11 mouse cellular contexts compared by ENCODE assay signal in genomic region chr11:18296194-18297125, GRCm38 (mm10).
DNase-seq lines count a peak whose midpoint lies in the region; ATAC-seq and TF ChIP-seq lines count a peak whose summit lies in the region.
"Had no signal": no experiment of that assay in that cellular context is flagged by ENCODE, and none has a peak within 500 bp of the region (broad histone marks: within the 10 kb centered on the region; RNA-seq: fewer than 3 reads in every experiment).

No protein-coding gene starts in this region.

- DNase-seq in hindbrain, embryonic 14.5 days (ENCODE audit: low spot score): peak; percentile 52
- DNase-seq in hindbrain, embryonic 10.5 days (ENCODE audit: low spot score): no peak
- peak; percentile 17 for DNase-seq in MN1 (ENCODE audit: low spot score)
- peak; percentile 87 for DNase-seq in brain, embryonic 14.5 days (ENCODE audit: low read depth)
- DNase-seq in lung, postnatal 0 days (ENCODE audit: low spot score): peak; percentile 79
- no peak for DNase-seq in gastrocnemius, adult 2 months
- no peak for DNase-seq in layer of hippocampus, postnatal 10 days (ENCODE audit: low spot score in 2 of 2)
- DNase-seq: cerebellum, adult 18-20 months; gastrocnemius, postnatal 10 days had no signal

- no peaks in the 10 kb centered on the region for H3K9me3 ChIP-seq in hindbrain, embryonic 14.5 days (ENCODE audit: control insufficient read depth, low read length)
- no peaks in the 10 kb centered on the region for H3K9me3 ChIP-seq in hindbrain, embryonic 10.5 days
- no peaks in the 10 kb centered on the region for H3K9me3 ChIP-seq in lung, postnatal 0 days (ENCODE audit: low read length)
- H3K9me3 ChIP-seq: G1E had no signal

- WGBS in hindbrain, embryonic 14.5 days: 62% methylated on average over 2 of the region's 2 CpGs
- 69% methylated on average over 2 of the region's 2 CpGs for WGBS in hindbrain, embryonic 10.5 days
- 15% methylated on average over 2 of the region's 2 CpGs for WGBS in lung, postnatal 0 days

- H3K4me2 ChIP-seq in hindbrain, embryonic 14.5 days (replicated peaks): no peak overlapping the region
- no peak overlapping the region for H3K4me2 ChIP-seq in lung, postnatal 0 days (replicated peaks; ENCODE audit: low read depth, low read length)

- H3K4me1 ChIP-seq in hindbrain, embryonic 14.5 days (replicated peaks; ENCODE audit: control insufficient read depth, insufficient read depth, low read length): no peaks in the 10 kb centered on the region
- no peaks in the 10 kb centered on the region for H3K4me1 ChIP-seq in hindbrain, embryonic 10.5 days (replicated peaks)
- 0 out of 2 replicates have a peak, but pooled peaks cover 3% of the 10 kb centered on the region for H3K4me1 ChIP-seq in lung, postnatal 0 days (ENCODE audit: insufficient read depth, low read depth, low read length)

- no peaks in the 10 kb centered on the region for H3K36me3 ChIP-seq in hindbrain, embryonic 14.5 days (replicated peaks; ENCODE audit: control insufficient read depth, insufficient read depth)
- no peaks in the 10 kb centered on the region for H3K36me3 ChIP-seq in hindbrain, embryonic 10.5 days
- H3K36me3 ChIP-seq in lung, postnatal 0 days (ENCODE audit: insufficient read depth, low read length): no peaks in the 10 kb centered on the region
- H3K36me3 ChIP-seq: G1E had no signal

- no peak overlapping the region for H3K9ac ChIP-seq in hindbrain, embryonic 14.5 days
- no peak overlapping the region for H3K9ac ChIP-seq in lung, postnatal 0 days (replicated peaks; ENCODE audit: low read depth)

- TF ChIP-seq CTCF in brain, embryonic 14.5 days (IDR thresholded peaks at IDR 0.05; ENCODE audit: borderline replicate concordance, extremely low read depth, insufficient read depth, insufficient read length): no peak
- no peak for TF ChIP-seq CTCF in lung, postnatal 0 days (IDR thresholded peaks at IDR 0.05)
- TF ChIP-seq CTCF in gastrocnemius, adult 2 months (IDR thresholded peaks at IDR 0.05): no peak

- no peaks in the 10 kb centered on the region for H3K27me3 ChIP-seq in hindbrain, embryonic 14.5 days (ENCODE audit: control insufficient read depth, insufficient read depth, low read length)
- H3K27me3 ChIP-seq in hindbrain, embryonic 10.5 days (ENCODE audit: insufficient read depth, poor library complexity, severe bottlenecking): no peaks in the 10 kb centered on the region
- H3K27me3 ChIP-seq in lung, postnatal 0 days (replicated peaks; ENCODE audit: insufficient read depth, low read length): no peaks in the 10 kb centered on the region

- no peak for ATAC-seq in hindbrain, embryonic 14.5 days (ENCODE audit: low FRiP score)
- ATAC-seq in lung, postnatal 0 days: peak; percentile 74
- ATAC-seq in megakaryocyte, adult 5-6 weeks (ENCODE audit: poor library complexity, severe bottlenecking): no peak

- TF ChIP-seq POLR2A in brain, embryonic 14.5 days (IDR thresholded peaks at IDR 0.05; ENCODE audit: borderline replicate concordance, extremely low read depth, insufficient read depth, insufficient read length, poor library complexity, severe bottlenecking): no peak

- intact Hi-C loops in gastrocnemius, adult 2 months (cut with DNase I): no loop called here

- no peak overlapping the region for H3K27ac ChIP-seq in hindbrain, embryonic 14.5 days
- H3K27ac ChIP-seq in hindbrain, embryonic 10.5 days: no peak overlapping the region
- 0 out of 2 replicates have a peak overlapping the region, but pooled peaks have one; percentile 1 for H3K27ac ChIP-seq in lung, postnatal 0 days (ENCODE audit: low read length)
- no peak overlapping the region for H3K27ac ChIP-seq in gastrocnemius, adult 2 months

- TF ChIP-seq EP300 in lung, postnatal 0 days (IDR thresholded peaks at IDR 0.05): peak; percentile 53; the same call in 1 of the 2 replicates

- H3K4me3 ChIP-seq in hindbrain, embryonic 14.5 days (replicated peaks; ENCODE audit: low read length): no peak overlapping the region
- H3K4me3 ChIP-seq in hindbrain, embryonic 10.5 days: no peak overlapping the region
- no peak overlapping the region for H3K4me3 ChIP-seq in lung, postnatal 0 days (ENCODE audit: low read depth, low read length)
- H3K4me3 ChIP-seq in gastrocnemius, adult 2 months: no peak overlapping the region

Comparison
In these comparisons a context has a peak if more than half of its experiments do, and no peak if none do; other contexts are left out.
1. DNase-seq: peak in hindbrain, embryonic 14.5 days (single experiment), MN1 (single experiment), brain, embryonic 14.5 days (single experiment) and lung, postnatal 0 days (single experiment); none in hindbrain, embryonic 10.5 days (single experiment), gastrocnemius, adult 2 months (single experiment) and layer of hippocampus, postnatal 10 days (0 of 2).